Mouse (Mus musculus): ENCODE results near the gene Treh. TPM values are rescaled to one million over a fixed set of nuclear protein-coding genes. Genes with fewer than 3 reads are reported as not detected.

The Treh gene
- polyA plus RNA-seq, 1 experiment = 0.45 TPM

DNA sequence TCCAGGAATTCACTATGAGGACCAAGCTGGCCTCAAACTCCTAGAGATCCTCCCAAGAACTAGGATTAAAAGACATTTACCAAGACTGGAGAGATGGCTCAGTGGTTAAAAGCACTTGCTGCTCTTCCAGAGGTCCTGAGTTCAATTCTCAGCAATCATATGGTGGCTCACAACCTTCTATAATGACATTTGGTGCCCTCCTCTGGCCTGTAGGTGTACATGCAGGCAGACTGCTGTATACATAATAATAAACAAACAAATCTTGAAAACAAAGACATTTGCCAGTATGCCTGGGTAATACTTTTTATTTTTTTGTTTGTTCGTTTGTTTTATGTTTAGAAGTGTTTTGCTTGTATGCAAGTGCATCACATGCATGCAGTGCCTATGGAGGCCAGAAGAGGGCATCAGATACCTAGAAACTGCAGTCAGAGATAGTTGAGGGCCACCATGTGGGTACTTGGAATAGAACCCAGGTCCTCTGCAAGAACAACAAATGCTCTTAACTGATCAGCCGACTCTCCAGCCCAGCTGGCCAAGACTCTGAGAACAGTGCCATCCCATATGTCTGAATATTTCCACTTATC lies 5.3 kb downstream of the Treh start:
- DNase-seq (ENCODE audit: low read depth) = no peak

DNA sequence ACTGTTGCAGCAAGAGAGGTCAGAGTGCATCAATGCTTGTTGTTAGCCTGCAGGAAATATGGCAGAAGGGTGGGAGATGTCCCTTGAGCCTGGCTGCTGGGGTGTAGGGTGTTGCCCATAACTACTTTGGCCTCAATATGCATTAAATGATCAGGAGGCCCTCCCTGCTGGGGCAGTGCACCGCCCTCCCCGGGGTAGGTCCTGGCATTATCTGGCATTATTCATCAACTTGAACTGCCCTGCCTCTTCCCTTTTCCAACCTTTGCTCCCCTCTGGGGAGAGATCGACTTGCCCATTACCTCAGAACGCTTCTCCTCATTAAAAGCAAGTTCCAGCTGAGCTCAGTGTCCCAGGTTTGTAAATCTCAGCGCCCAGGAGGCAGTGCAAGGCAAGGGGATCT lies 6.5 kb downstream of the Treh start:
- DNase-seq (ENCODE audit: low read depth) = no peak

DNA sequence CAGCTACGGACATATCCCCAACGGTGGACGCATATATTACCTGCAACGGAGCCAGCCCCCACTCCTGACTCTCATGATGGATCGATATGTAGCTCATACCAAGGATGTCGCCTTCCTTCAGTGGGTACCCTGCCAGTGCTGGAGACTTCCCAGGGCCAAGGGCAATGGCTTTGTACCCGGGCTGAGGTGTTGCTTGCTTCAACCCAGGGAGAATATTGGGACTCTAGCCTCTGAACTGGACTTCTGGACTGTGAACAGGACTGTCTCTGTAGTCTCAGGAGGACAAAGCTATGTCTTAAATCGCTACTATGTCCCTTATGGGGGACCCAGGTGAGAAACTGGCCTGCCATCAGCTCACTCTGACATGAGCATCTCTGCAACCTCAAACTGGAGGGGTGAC lies 10.0 kb downstream of the Treh start:
- DNase-seq (ENCODE audit: low read depth) = no peak

DNA sequence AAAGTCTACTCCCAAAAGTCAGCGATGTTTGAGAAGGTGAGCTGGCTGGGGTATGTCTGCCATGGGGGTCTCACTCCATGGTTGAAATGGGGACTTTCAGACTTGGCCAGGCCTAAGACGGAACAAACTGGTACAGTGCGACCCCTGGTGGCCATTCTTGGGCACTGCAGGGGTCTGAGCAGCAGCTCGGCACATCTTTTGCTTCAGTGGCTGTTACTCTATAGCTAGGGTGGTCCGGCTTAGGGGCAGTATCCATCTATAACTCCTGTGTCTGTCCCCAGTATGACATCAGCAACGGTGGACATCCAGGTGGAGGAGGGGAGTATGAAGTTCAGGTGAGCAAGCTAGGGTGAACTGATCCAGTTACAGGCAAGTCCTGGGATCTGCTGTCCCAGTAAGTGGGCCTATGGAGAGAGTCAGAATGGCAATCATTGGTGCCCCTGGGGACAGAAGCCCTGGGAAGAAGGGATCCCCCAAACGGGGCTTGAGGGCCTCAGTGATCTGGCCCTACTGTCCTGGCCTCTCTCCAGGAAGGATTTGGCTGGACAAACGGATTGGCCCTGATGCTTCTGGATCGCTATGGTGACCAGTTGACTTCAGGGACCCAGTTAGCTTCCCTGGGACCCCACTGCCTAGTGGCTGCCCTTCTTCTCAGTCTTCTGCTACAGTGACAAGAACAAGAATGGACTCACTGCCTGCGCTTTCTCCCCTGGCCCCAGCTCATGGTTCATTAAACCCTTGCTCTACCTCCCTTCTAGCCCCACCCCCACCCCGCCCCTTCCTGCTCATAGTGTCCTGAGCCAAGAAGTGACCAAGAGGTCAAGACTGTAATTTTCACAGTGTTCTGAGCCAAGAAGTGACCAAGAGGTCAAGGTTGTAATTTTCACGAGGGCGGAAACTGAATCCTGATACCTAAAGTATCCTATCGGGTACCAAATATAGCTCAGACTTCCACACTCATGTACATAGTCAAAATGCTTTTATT lies 12.6 kb downstream of the Treh start:
- no peak for DNase-seq (ENCODE audit: low read depth)

DNA sequence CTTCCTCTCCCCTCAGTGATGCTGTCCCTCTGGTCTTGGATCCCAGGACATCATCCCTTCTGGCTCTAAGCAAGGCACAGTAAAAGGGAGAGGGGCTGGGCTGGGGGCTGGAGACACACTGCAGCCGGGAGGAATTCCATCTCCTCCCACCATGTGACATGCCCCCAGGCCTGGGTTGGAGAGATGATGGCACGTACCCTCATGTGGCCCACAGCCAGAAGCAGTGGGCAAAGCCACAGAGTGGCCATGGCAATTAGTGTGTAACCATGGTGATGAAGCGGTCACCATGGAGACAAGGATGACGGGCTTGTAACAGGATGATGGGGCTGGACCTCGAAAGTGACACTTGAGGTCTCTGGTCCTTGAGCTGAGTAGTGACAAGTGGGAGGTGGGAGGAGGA lies 13.6 kb downstream of the Treh start:
- no peak for DNase-seq (ENCODE audit: low read depth)

DNA sequence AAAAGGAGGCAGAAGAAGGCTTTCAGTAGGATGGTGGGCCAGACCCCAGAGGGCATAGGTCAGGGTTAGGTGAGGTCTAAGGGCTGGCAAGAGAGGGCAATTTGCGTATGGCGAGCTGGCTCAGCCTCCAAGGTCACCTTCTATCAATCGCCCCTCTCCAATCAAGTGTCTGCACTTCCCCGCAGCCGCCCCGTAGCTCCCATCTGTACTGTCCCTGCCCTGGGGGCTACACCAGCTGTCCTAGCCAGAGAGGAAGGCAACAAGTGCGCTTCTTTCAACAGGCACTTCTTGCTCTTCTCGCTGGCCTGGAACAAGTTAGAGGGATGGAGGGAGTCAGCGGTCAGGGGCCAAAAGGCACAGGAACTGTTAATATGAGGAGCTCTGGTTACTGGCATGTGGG lies 15.0 kb downstream of the Treh start:
- DNase-seq (ENCODE audit: low read depth) = no peak

DNA sequence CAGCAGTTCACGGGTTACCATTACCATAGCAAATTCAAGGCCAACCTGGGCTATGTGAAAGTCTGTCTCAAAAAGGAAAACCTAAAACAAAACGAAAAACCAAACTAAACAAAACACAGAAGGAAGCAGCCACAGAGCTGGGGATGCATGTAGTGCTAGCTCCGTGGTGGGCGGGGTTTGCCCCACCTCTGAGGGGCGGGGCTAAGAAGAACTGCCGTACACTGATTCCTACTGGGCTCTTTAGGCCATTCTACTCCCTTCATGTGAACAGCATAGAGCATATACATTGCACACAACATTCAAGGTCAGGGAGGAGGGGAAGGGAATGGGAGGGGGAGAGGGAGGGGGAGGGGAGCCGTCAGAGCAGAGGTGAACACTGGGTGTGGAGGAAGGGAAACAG lies 17.6 kb downstream of the Treh start:
- no peak for DNase-seq (ENCODE audit: low read depth)

DNA sequence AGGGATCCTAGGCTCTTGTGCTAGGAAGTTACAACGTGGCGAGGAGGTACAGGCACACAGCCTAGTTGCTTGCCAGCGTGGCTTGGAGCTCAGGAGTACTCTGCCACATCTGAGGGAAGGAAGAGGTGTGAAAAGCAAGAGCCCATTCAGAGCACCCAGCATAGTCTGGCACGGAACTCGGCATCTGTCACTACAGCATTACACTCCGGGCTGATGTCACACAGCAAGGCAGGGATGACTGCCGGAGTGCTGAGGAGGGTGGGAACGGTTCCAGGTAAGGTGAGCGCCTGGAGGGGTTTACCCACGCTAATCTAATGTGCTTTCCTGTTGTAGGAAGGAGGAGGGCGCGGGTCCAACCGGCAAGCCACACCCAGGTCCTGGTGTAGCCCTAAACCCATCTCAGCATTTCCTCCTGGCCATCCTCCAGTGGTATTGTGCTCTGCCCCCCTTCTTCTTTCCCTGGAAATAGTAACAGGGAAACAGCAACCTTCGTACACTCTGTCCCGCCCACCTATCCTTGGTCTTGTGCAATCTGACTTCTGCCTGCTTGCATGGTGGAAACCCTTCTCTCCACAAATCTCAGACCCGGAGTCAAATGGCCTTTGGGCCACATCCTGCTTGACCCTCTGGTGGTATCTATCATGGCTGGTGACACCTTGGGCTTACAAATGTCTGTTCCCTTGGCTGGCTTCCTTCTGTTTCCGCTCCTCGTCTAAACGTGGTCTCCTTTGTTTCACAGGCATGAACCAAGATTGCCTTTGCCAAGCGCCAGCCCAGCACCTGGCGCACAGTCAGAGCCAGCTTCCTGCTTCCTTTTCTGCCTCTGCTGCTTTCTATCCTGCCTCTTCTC lies 18.9 kb downstream of the Treh start:
- DNase-seq (ENCODE audit: low read depth) = peak; percentile 86

DNA sequence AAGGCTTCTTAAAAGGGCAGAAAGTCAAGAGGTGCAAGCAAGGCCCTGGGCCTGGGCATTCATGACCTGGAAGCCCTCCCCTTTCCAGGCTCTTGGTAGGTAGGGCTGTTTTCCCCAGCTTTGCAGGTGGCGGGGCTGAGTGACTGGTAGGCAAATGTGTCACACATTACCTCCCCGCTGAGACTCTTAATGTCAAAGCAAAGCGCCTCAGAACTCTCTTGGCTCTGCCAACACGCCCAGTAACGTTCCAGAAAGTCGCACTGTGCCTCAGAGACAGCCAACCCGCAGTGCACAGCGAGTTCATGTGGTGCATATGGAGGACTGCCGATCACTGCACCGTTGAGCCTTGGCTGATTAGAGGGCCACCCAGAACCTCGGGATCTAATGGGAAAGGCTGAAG lies 20.0 kb downstream of the Treh start:
- no peak for DNase-seq (ENCODE audit: low read depth)

DNA sequence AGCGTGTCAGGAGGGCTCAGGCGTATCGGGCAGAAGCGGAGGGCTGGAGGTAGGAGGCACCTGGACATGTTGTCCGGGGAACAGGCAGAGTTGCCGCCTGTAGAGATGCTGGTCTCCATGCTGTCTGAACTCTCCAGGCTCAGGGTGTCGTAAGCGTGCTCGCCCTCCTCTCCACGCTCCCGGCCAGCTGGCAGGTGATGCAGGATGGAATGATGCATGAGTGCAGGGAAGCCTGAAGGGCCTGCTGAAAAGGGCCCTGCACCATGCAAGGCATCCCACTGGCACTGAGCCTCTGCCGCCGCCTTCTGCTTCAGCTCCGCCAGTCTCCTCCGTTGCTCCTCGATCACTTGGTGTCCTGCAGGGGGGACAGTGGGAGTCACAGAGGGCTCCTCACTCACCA lies 24.8 kb downstream of the Treh start:
- no peak for DNase-seq (ENCODE audit: low read depth)

DNA sequence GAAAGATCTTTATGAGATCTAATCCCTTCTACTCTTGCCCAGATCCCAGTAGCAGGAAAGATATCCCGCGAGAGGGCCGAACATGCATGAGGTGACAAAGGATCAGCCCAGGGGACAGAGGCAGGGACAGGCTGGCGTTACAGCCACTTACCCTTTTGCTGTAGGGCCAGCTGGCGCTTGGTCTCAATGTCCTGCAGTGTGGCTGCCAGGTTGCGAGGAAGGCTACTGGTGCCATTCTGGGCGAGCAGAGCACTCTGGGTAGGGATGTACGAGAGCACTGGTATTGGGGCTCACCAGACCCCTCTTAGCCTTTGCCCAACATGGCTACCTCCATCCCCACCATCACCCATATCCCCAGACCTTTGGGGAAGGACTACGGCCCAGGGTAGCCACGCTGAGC lies 26.2 kb downstream of the Treh start:
- no peak for DNase-seq (ENCODE audit: low read depth)

DNA sequence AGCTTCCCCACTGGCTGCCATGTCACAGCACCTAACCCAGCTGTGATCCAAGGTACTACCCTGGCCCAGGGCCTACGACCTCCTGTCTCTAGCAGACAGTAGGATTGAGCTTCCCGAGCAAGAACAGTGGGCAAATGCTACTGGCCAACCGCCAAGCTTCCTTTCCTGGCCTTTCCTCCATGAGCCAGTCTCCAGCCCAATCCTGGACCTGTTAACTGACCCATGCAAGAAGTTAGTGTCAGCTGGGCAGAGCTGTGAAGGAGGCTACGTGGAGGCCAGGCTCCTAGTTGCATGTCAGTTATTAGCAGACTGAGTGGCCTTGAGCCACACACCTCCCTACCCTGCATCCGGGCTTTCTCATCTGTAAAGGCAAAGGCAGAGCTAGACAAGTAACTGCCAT lies 26.7 kb downstream of the Treh start:
- no peak for DNase-seq (ENCODE audit: low read depth)

DNA sequence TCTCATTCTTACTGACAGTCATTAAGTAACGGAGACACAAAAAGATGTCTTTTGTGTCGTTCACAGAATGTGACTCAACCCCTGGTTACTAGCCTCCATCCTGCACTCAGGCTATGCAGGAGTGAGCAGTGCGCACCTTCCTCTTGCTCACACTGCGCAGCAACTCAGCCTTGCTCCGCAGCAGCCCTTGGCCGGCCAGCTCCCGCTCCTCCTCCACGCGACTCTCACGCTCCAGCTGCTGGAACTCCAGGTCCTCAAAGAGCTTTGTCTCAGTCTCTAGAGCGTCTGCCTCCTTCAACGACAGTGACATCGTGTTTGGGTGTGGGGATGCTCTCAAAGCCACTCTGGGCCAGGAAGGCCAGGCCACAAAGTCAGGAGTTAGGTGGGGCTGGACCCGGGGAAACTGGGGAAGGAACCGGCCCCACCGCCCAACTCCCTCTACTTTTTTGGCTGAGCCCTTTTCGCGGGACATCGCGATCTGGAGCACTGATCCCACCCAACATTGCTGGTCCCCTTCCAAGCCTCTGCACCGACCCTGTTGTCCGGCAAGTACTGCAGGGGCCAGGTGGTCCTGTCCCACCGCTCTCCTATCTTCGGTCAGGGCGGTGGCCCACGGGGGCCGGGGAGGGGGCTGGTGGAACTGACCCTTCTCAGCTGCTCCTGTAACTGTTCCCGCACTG lies 34.9 kb downstream of the Treh start:
- no peak for DNase-seq (ENCODE audit: low read depth)

DNA sequence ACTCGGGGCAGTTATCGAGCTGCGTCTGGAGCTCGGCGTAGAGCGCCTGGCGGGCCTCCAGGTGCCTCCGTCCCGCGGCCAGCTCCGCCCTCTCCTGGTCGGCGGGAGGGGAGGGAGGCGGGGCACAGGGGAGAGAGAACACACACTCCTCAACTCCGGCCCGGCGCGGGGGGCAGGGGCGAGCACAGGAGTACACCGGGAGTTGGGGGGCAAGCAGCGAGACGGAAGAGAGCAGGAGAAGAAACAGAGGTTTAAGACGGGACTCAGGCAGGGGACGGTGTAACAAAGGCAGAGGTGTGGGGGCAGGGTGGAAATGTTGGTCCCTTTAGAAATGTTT lies 35.4 kb downstream of the Treh start:
- no peak for DNase-seq (ENCODE audit: low read depth)

DNA sequence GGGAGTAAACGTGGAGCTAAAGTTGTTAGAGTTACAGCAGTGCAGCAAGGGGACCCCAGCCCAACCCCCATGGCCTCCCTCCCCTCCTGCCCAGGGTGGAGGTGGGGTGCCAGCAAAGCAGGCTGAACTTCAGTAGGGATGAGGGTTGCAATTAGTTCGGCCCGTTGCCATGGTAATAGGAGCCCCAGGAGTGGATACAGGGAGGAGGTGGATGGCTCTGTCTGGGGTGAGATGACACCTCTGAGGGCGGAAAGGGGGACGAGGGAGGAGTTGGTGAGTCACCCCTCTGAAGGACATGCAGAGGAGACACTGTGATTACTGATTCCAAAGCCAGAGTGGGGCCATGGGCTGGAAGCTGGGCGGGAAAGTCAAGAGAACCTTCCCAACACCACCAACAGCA lies 35.9 kb downstream of the Treh start:
- no peak for DNase-seq (ENCODE audit: low read depth)

DNA sequence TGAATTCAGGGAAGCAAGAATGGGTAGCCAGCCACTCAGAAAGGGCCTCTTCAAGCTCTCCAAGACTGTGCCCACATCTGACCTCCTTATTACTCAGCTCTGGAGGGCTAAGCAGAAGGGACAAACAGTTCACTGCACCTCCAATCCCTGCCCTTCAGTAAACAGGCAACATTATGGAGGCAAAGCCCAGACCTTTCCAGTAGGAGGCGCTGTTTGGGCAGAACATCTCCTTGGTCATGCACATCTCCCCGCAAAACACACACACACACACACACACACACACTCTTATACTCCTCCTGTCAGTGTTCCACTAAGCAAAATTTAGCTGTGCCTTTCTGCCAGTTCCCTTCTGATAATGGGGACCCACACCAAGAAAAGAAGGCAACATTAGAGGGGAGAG lies 36.6 kb downstream of the Treh start:
- no peak for DNase-seq (ENCODE audit: low read depth)

DNA sequence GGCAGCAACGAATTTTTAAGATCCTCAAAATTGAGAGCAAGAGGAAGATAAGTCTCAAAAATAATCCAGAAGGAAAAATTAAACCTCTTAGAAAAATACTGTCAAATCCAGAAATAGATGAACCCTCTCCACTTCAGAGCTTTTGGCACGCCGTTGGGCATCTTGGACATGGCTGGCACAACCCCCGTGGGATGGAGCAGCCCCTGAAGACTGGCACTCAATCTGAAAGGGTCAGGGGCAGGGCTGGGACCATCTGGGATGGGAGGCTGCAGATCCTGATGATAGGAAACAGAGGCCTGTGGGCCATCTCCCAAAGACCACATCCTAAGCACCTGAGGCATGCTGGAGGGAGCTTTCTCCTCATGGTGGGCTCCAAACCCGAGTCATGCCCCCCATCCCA lies 37.2 kb downstream of the Treh start:
- no peak for DNase-seq (ENCODE audit: low read depth)

DNA sequence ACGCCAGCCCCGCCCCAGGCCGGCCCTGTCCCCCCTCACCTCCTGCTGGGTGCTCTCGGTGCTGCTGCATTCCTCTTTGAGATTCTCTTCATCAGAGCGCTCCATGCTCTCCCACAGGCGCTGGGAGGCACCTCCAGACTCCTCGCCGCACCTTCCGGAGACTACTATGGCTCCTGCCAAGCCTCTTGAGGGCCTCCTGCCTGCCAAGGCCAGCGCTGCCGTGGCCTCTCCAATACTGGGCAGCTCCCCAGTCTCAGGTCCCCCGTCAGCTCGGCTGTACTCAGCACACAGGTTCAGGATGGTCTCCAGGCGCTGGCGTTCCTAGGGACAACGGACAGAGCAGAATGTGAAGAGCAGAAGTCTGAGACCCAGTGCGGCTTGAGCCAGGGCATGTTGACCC lies 38.6 kb downstream of the Treh start:
- DNase-seq (ENCODE audit: low read depth) = no peak

DNA sequence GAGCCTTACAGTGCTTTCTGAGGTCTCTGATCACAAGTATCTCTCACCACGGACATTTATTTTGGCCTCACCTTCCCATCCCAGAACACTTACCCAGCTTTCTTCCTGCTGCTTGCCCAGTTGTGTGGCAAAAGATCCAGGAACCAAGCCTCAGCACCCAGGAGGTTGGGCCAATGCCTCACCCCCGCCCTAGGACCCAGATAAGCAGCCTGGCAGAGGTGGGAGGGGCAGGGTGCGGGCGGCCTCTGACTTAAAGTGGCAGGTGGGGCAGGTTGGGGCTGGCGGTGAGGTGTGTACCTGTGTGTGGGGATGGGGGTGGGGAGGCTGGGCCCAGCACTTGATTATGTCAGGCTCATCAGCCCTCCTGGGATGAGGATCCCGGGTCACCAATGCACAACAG lies 40.0 kb downstream of the Treh start:
- no peak for DNase-seq (ENCODE audit: low read depth)

DNA sequence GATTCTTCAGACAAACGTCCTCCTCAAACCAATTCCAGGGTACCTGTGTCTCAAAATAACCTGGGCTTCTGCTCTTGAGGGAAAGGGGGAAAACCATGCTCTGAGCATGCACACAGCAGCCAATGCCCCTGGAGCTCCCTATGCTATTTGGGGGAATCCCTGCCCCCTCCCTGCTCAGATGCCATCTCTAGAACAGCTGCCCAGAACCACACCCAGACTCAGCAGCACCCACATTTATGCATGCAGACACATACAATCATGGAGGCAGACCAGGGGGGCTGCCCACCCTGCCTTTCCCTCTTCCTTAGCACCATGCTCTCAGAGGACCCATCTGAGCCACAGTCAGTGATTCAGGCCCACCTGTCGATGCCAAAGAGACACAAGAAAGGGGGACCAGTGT lies 40.5 kb downstream of the Treh start:
- no peak for DNase-seq (ENCODE audit: low read depth)

DNA sequence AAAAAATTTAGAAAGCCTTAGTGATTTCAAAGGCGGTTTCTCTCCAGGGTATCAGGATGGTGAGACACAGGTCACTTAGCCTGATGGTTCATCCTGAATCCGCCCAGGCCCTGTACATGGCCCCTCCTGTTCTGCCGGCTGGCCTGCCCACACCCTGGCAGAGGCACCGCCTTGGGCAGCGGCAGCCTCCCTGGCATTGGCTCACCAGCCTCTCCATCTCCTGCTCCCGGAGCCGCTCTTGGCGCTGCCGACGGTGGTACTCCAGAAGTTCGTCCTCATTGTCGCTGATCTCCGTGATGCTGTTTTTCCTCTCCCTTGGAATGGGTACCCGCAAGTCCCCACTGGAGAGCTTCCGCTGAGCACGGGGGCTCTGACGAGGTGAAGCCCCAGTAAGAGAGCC lies 42.1 kb downstream of the Treh start:
- no peak for DNase-seq (ENCODE audit: low read depth)

DNA sequence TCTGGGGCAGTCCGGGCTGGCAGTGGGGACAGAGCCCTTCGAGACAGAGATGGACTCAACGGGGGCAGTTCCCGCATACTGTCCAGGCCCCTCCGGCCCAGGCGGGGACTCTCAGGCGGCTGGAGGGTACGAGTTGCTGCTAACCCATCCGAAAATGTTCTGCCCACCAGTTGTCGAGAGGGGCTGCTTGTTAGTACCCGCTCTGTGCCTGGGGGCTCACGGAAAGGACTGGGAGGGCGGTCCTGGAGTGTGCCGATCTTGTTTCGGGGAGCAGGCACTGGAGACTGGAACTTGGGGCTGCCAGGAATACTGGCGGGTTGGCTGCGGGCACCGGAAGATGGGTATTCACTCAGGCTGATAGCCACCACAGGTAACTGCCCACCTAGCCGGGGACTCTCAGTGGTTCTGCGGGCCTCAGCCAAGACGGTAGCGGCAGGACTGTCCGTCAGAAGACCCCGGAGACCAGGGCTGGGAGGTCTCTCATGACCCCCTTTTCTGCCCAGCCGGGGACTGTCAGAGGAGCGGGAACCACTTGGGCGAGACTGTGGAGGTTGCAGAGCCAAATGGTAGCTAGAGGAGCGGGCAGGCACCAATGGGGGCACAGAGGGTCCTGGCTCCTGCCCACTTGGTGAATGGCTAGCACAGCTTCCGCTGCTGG lies 42.8 kb downstream of the Treh start:
- DNase-seq (ENCODE audit: low read depth) = no peak

Measured in gonadal fat pad, adult 2 months (tissue).